Mouse (Mus musculus) testis, adult 2 months (tissue): ENCODE measurements at regions not wholly inside any gene's neighbourhood (a gene's known extent, or its start where the extent isn't known, plus 50 kb on each side); places are given as distances from the start of the nearest gene placed in this dataset.

Experiments used
- CTCF ChIP-seq: fragments of 200-500 bp; IDR thresholded peaks from 2 replicates; pipeline ENCODE4 v1.5.1; 2012; ENCODE audit warnings: low read depth, mild to moderate bottlenecking, inconsistent platforms, low read length, moderate library complexity; ENCODE audit not compliant: control insufficient read depth, insufficient read depth, insufficient replicate concordance
- POLR2A ChIP-seq: fragments of 200-500 bp; IDR thresholded peaks from 2 replicates; pipeline ENCODE4 v1.6.1; 2012; ENCODE audit warnings: low read depth, mild to moderate bottlenecking, inconsistent platforms, low read length, moderate library complexity; ENCODE audit not compliant: control insufficient read depth

DNA sequence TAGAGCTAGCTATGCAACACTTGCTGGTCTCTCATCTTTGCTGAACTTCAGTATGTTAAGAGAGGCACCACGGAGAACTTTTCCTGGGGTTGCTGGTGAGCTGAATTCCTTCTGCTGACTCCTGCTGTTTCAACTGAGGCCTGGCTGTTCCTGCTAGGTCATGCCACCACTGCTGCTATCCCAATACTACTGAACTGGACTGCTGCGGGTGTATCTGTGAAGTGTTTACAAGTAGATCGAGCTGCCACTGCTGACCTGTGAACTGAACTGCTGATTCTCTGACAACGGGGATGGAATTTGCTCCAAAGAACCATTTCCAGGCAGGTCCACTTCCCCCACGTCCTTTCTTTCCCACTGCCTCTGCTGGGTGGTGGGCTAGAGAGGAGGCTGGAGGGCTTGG, 51.1 kb upstream of the Tmem150c start:
- no peak for TF ChIP-seq CTCF
- TF ChIP-seq POLR2A = no peak
